Mouse (Mus musculus): ENCODE measurements around the gene Mphosph9. TPM values are rescaled to one million over a fixed set of nuclear protein-coding genes. Genes with fewer than 3 reads are reported as not detected.

The Mphosph9 gene
- polyA plus RNA-seq, 1 experiment: 3.1 TPM

DNA sequence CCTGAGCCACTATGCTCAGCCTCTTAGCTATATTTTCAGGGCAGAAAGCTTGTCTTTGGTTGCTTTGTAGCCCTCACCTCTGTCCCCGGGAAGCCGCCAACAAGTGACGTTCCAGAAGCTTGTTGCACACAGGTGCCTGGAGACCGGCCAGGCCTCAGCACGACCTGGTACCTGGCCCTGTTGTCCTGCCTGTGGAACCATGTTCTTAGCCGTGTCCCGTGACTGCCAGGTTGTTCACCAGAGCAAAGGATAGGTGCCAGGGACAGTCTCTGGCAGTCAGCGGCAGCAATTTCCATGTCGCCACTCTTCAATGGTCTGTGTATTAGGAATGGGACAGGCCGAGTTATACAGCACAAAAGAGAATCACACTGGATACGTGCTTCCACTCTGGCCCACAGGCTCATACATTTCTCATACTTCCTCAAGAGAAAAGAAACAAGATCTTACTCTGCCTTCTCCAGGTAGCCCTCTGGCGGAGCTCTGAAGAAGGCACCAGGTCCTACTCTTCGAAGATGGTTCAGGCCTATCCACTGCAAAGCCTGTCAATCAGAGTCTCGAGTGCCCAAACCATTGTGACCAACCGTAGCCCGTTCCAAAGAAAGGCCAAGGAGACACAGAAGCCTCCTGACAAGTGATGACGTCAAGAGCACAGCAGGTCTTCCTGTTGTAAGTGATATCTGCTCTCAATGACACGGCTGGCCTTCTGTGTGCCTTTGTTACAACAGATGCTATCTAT, 117.3 kb downstream of the Mphosph9 start:
- Histone ChIP-seq H3K36me3 (ENCODE audit: control insufficient read depth, insufficient read depth, low read length) (no peaks in the 10 kb centered on the region), H3K4me3 (ENCODE audit: insufficient read depth, low read depth, low read length) (no peak overlapping the region), H3K27me3 (replicated peaks; ENCODE audit: control insufficient read depth, insufficient read depth, low read length) (no peaks in the 10 kb centered on the region), H3K27ac (ENCODE audit: insufficient read depth, low read depth, low read length) (peak overlapping the region; percentile 2; the same call in 1 of the 2 replicates), H3K4me1 (ENCODE audit: control insufficient read depth, insufficient read depth, low read length) (peaks cover 8% of the 10 kb centered on the region)
- 68% methylated on average over 18 of the region's 18 CpGs for WGBS
- TF ChIP-seq POLR2A (IDR thresholded peaks at IDR 0.05; ENCODE audit: low read depth, low read length): no peak
- no peak for TF ChIP-seq CTCF (conservative IDR thresholded peaks at IDR 0.05; ENCODE audit: insufficient read depth, insufficient read length, low read depth, low read length)
- DNase-seq: peak; percentile 45

DNA sequence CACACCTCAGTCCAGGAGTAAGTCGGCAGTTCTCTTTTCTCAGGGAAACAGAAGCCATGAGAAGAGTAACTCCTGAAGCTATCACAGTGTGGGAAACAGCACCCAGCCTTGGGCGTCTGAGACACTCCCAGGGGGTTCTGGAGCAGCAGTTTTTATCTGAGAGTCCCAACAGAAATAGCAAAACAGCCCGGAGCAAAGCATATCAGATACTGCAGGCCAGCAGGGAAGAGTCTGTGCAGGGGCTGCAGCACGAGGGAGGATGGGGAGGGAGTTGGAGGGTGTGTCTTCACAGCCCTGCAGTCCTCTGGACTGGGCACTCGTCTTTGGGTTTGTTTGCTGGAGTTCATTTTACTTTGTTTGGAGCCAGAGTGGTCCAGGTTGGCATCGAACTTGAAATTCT, 117.9 kb downstream of the Mphosph9 start:
- no peak overlapping the region for H3K27ac ChIP-seq (ENCODE audit: insufficient read depth, low read depth, low read length)
- WGBS: 61% methylated on average over 6 of the region's 6 CpGs

DNA sequence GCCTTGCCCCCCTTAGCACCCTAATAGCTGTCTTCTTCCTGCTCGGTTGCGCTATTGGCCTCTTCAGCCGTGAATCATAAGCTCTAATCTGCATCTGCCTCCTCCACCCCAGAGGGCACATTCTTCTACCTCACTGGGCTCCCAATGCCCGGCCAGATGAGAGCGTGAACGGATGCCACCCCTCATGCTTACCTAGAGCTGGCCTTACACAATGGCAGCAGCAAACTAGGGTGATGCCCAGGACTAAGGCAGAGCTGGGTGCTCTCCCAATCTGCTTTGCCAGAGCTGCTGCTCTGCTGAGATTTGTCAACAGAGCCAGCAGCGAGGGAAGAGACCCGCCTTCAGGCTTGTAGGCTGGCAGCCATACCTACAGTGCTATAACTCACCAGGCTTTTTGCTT, 119.7 kb downstream of the Mphosph9 start:
- no peak overlapping the region for H3K27ac ChIP-seq (ENCODE audit: insufficient read depth, low read depth, low read length)

More for the DNA sequence above, 117.9 kb downstream of the Mphosph9 start:
- Histone ChIP-seq H3K4me3 (ENCODE audit: insufficient read depth, low read depth, low read length) (no peak overlapping the region), H3K27me3 (replicated peaks; ENCODE audit: control insufficient read depth, insufficient read depth, low read length) (no peaks in the 10 kb centered on the region), H3K36me3 (ENCODE audit: control insufficient read depth, insufficient read depth, low read length) (no peaks in the 10 kb centered on the region), H3K4me1 (ENCODE audit: control insufficient read depth, insufficient read depth, low read length) (peaks cover 8% of the 10 kb centered on the region)
- DNase-seq: no peak
- TF ChIP-seq POLR2A (IDR thresholded peaks at IDR 0.05; ENCODE audit: low read depth, low read length) (no peak), CTCF (conservative IDR thresholded peaks at IDR 0.05; ENCODE audit: insufficient read depth, insufficient read length, low read depth, low read length) (no peak)

GRCm38 (mm10) chr5:124206481-124207038, 121.2 kb downstream of the Mphosph9 start:
- 50% methylated on average over 13 of the region's 13 CpGs for WGBS
- TF ChIP-seq CTCF (conservative IDR thresholded peaks at IDR 0.05; ENCODE audit: insufficient read depth, insufficient read length, low read depth, low read length): no peak
- TF ChIP-seq POLR2A (IDR thresholded peaks at IDR 0.05; ENCODE audit: low read depth, low read length): no peak
- DNase-seq: peak; percentile 52
- Histone ChIP-seq H3K27ac (ENCODE audit: insufficient read depth, low read depth, low read length) (peak overlapping the region; percentile 69), H3K27me3 (replicated peaks; ENCODE audit: control insufficient read depth, insufficient read depth, low read length) (no peaks in the 10 kb centered on the region), H3K4me3 (ENCODE audit: insufficient read depth, low read depth, low read length) (no peak overlapping the region), H3K36me3 (ENCODE audit: control insufficient read depth, insufficient read depth, low read length) (no peaks in the 10 kb centered on the region), H3K4me1 (ENCODE audit: control insufficient read depth, insufficient read depth, low read length) (peaks cover 15% of the 10 kb centered on the region)

More for the DNA sequence above, 119.7 kb downstream of the Mphosph9 start:
- no peak overlapping the region for H3K4me3 ChIP-seq (ENCODE audit: insufficient read depth, low read depth, low read length)
- peaks cover 9% of the 10 kb centered on the region for H3K4me1 ChIP-seq (ENCODE audit: control insufficient read depth, insufficient read depth, low read length)
- DNase-seq: no peak
- TF ChIP-seq CTCF (conservative IDR thresholded peaks at IDR 0.05; ENCODE audit: insufficient read depth, insufficient read length, low read depth, low read length) (no peak), POLR2A (IDR thresholded peaks at IDR 0.05; ENCODE audit: low read depth, low read length) (no peak)
- WGBS: 65% methylated on average over 8 of the region's 8 CpGs
- H3K36me3 ChIP-seq (ENCODE audit: control insufficient read depth, insufficient read depth, low read length): no peaks in the 10 kb centered on the region
- H3K27me3 ChIP-seq (replicated peaks; ENCODE audit: control insufficient read depth, insufficient read depth, low read length): no peaks in the 10 kb centered on the region

GRCm38 (mm10) chr5:124205809-124206380, 121.9 kb downstream of the Mphosph9 start:
- Histone ChIP-seq H3K27ac (ENCODE audit: insufficient read depth, low read depth, low read length) (peak overlapping the region; percentile 69), H3K4me3 (ENCODE audit: insufficient read depth, low read depth, low read length) (peak overlapping the region; percentile 20; the same call in 1 of the 2 replicates), H3K4me1 (ENCODE audit: control insufficient read depth, insufficient read depth, low read length) (peaks cover 15% of the 10 kb centered on the region), H3K36me3 (ENCODE audit: control insufficient read depth, insufficient read depth, low read length) (no peaks in the 10 kb centered on the region), H3K27me3 (replicated peaks; ENCODE audit: control insufficient read depth, insufficient read depth, low read length) (no peaks in the 10 kb centered on the region)
- DNase-seq: peak; percentile 51
- 44% methylated on average over 5 of the region's 5 CpGs for WGBS
- TF ChIP-seq CTCF (conservative IDR thresholded peaks at IDR 0.05; ENCODE audit: insufficient read depth, insufficient read length, low read depth, low read length) (no peak), POLR2A (IDR thresholded peaks at IDR 0.05; ENCODE audit: low read depth, low read length) (no peak)

DNA sequence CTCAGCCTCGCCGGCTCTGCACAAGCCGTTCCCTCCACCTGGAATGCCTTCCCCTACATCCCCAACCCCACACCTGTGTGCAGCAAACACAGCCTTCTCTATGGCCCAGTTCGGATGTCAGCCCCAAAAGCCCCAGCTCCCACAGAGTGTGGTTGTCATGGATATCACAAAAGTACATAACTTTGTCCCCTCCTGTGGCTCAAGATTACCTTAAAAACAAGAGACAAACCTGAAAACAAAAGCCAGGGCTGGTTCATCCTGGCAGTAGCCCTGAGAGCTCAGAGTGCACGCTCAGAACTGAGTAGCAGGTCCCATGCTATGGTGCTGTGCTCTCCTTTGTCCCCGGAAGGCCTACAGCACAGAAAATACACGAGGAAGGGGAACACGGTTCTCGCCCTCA, 122.6 kb downstream of the Mphosph9 start:
- Histone ChIP-seq H3K4me1 (ENCODE audit: control insufficient read depth, insufficient read depth, low read length) (peaks cover 15% of the 10 kb centered on the region), H3K27ac (ENCODE audit: insufficient read depth, low read depth, low read length) (peak overlapping the region; percentile 69), H3K4me3 (ENCODE audit: insufficient read depth, low read depth, low read length) (peak overlapping the region; percentile 20; the same call in 1 of the 2 replicates), H3K36me3 (ENCODE audit: control insufficient read depth, insufficient read depth, low read length) (no peaks in the 10 kb centered on the region), H3K27me3 (replicated peaks; ENCODE audit: control insufficient read depth, insufficient read depth, low read length) (no peaks in the 10 kb centered on the region)
- TF ChIP-seq POLR2A (IDR thresholded peaks at IDR 0.05; ENCODE audit: low read depth, low read length) (no peak), CTCF (conservative IDR thresholded peaks at IDR 0.05; ENCODE audit: insufficient read depth, insufficient read length, low read depth, low read length) (no peak)
- 76% methylated on average over 9 of the region's 9 CpGs for WGBS
- DNase-seq: no peak

Measured in kidney, adult 2 months (tissue).